Mouse (Mus musculus): Measurements from ENCODE around the gene Rgs17.

DNA sequence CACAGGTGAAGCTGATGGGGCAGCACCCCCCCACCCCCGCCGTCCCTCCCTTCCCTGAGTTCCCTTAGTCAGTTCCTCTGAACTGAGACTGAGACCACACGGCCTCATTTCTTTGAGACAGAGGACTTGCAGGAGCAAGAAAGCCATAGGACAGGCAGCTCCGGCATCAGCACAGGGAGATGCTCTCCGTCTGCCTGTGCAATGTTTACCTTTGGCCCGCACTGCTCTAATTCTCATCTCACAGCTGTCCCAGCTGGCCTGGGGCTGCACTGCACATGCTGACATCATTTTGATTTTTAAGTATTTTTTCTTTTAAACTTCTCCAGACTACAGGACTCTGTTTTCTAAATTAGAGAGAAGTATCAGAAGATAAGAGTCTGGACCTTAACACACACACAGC, 119.3 kb downstream of the Rgs17 start:
- TF ChIP-seq POLR2A (IDR thresholded peaks at IDR 0.05; ENCODE audit: insufficient read depth, low read length) (no peak), CTCF (IDR thresholded peaks at IDR 0.05; ENCODE audit: low read depth, low read length) (no peak), EP300 (IDR thresholded peaks at IDR 0.05; ENCODE audit: insufficient read depth, low read depth, low read length) (no peak)

Data from ES-Bruce4 (cell line).